Mouse (Mus musculus) cerebellum, adult 2 months (tissue): ENCODE results near the gene Ces5a.

Experiments
- CTCF ChIP-seq: fragments of 200-500 bp; IDR thresholded peaks from 2 replicates; pipeline ENCODE4 v1.5.1; 2011; ENCODE audit warnings: low read depth, mild to moderate bottlenecking, control low read depth, low read length, moderate library complexity, borderline replicate concordance; ENCODE audit not compliant: insufficient read depth
- POLR2A ChIP-seq: fragments of 200-500 bp; IDR thresholded peaks from 2 replicates; pipeline ENCODE4 v1.6.1; 2011; ENCODE audit warnings: low read length, control low read depth, borderline replicate concordance; ENCODE audit not compliant: insufficient read depth

- TF ChIP-seq POLR2A, result no peak
- no peak for TF ChIP-seq CTCF
Measured at GRCm38 (mm10) chr8:93568666-93569065, 33.0 kb upstream of the Ces5a start.
